Mouse (Mus musculus): ENCODE results near the gene Clic3. TPM values are rescaled to one million over a fixed set of nuclear protein-coding genes. Genes with fewer than 3 reads are reported as not detected.
"Not testable (repeated sequence)": the region's sequence is repeated elsewhere in the genome, so short reads cannot be mapped to it uniquely, and the experiment has no call there.

Gene Clic3
- 60.5 and 113 TPM in 2 replicates for polyA plus RNA-seq (2015; fragmentation: Nextera tagmentation; extraction: Ambion mirVana)

- H3K36me3 ChIP-seq (ENCODE audit: control insufficient read depth, insufficient read depth, low read length), result 0 out of 2 replicates have a peak, but pooled peaks cover 8% of the 10 kb centered on the region
- no peak within 1 kb of the TSS for H3K4me3 ChIP-seq (replicated peaks; ENCODE audit: low read length)
- WGBS, result 33% methylated on average over 14 of the region's 14 CpGs
- peak within 1 kb of the TSS; percentile 63 for H3K27ac ChIP-seq (ENCODE audit: low read length)
- peaks cover 27% of the 10 kb centered on the region for H3K4me1 ChIP-seq (ENCODE audit: control insufficient read depth, insufficient read depth, low read length)
- peak within 1 kb of the TSS; percentile 17 for H3K9ac ChIP-seq (ENCODE audit: low read length)
- H3K9me3 ChIP-seq (replicated peaks; ENCODE audit: control insufficient read depth, low read length), result no peaks in the 10 kb centered on the region
- H3K4me2 ChIP-seq (ENCODE audit: low read depth, low read length), result peak within 1 kb of the TSS; percentile 11
- H3K27me3 ChIP-seq (ENCODE audit: control insufficient read depth, insufficient read depth, low read length), result no peaks in the 10 kb centered on the region
- ATAC-seq (ENCODE audit: insufficient read depth, low FRiP score), result peak; percentile 50
These were observed at the start of gene Clic3 for GRCm38 (mm10) chr2:25456205-25456953. TSS of gene Clic3 (plus strand) at chr2:25456838.

- H3K4me2 ChIP-seq (ENCODE audit: low read depth, low read length), result no peak overlapping the region
- WGBS, result 82% methylated on average over 10 of the region's 10 CpGs
- H3K27ac ChIP-seq (ENCODE audit: low read length), result no peak overlapping the region
- H3K4me3 ChIP-seq (replicated peaks; ENCODE audit: low read length), result no peak overlapping the region
- H3K9ac ChIP-seq (ENCODE audit: low read length), result no peak overlapping the region
- no peak for ATAC-seq (ENCODE audit: insufficient read depth, low FRiP score)
- H3K9me3 ChIP-seq (replicated peaks; ENCODE audit: control insufficient read depth, low read length), result no peaks in the 10 kb centered on the region
- no peaks in the 10 kb centered on the region for H3K36me3 ChIP-seq (ENCODE audit: control insufficient read depth, insufficient read depth, low read length)
- H3K27me3 ChIP-seq (ENCODE audit: control insufficient read depth, insufficient read depth, low read length), result no peaks in the 10 kb centered on the region
- no peaks in the 10 kb centered on the region for H3K4me1 ChIP-seq (ENCODE audit: control insufficient read depth, insufficient read depth, low read length)
These were observed 47.7 kb upstream of the Clic3 start for GRCm38 (mm10) chr2:25408908-25409307.

- H3K9ac ChIP-seq (ENCODE audit: low read length); H3K9me3 ChIP-seq (replicated peaks; ENCODE audit: control insufficient read depth, low read length); H3K27ac ChIP-seq (ENCODE audit: low read length): not testable (repeated sequence)
These were observed 43.2 kb upstream of the Clic3 start for GRCm38 (mm10) chr2:25413436-25413835.

GRCm38 (mm10) chr2:25417426-25417825 lies 39.2 kb upstream of the Clic3 start:
- ATAC-seq (ENCODE audit: insufficient read depth, low FRiP score), result no peak

More at GRCm38 (mm10) chr2:25413436-25413835, 43.2 kb upstream of the Clic3 start:
- not testable (repeated sequence) for H3K4me2 ChIP-seq (ENCODE audit: low read depth, low read length); H3K36me3 ChIP-seq (ENCODE audit: control insufficient read depth, insufficient read depth, low read length); H3K27me3 ChIP-seq (ENCODE audit: control insufficient read depth, insufficient read depth, low read length); ATAC-seq (ENCODE audit: insufficient read depth, low FRiP score); H3K4me1 ChIP-seq (ENCODE audit: control insufficient read depth, insufficient read depth, low read length); H3K4me3 ChIP-seq (replicated peaks; ENCODE audit: low read length)

GRCm38 (mm10) chr2:25421896-25422295 lies 34.7 kb upstream of the Clic3 start:
- Histone ChIP-seq H3K9me3 (replicated peaks; ENCODE audit: control insufficient read depth, low read length) (no peaks in the 10 kb centered on the region), H3K4me3 (replicated peaks; ENCODE audit: low read length) (no peak overlapping the region), H3K9ac (ENCODE audit: low read length) (no peak overlapping the region), H3K4me2 (ENCODE audit: low read depth, low read length) (no peak overlapping the region), H3K27ac (ENCODE audit: low read length) (no peak overlapping the region), H3K36me3 (ENCODE audit: control insufficient read depth, insufficient read depth, low read length) (no peaks in the 10 kb centered on the region), H3K4me1 (ENCODE audit: control insufficient read depth, insufficient read depth, low read length) (no peaks in the 10 kb centered on the region), H3K27me3 (ENCODE audit: control insufficient read depth, insufficient read depth, low read length) (peaks cover 19% of the 10 kb centered on the region)
- WGBS, result 20% methylated on average over 3 of the region's 3 CpGs
- ATAC-seq (ENCODE audit: insufficient read depth, low FRiP score), result no peak

More at GRCm38 (mm10) chr2:25417426-25417825, 39.2 kb upstream of the Clic3 start:
- WGBS, result 18% methylated on average over 3 of the region's 3 CpGs
- no peak overlapping the region for H3K4me3 ChIP-seq (replicated peaks; ENCODE audit: low read length)
- H3K4me1 ChIP-seq (ENCODE audit: control insufficient read depth, insufficient read depth, low read length), result no peaks in the 10 kb centered on the region
- H3K27me3 ChIP-seq (ENCODE audit: control insufficient read depth, insufficient read depth, low read length), result no peaks in the 10 kb centered on the region
- no peak overlapping the region for H3K27ac ChIP-seq (ENCODE audit: low read length)
- no peaks in the 10 kb centered on the region for H3K9me3 ChIP-seq (replicated peaks; ENCODE audit: control insufficient read depth, low read length)
- no peak overlapping the region for H3K9ac ChIP-seq (ENCODE audit: low read length)
- no peaks in the 10 kb centered on the region for H3K36me3 ChIP-seq (ENCODE audit: control insufficient read depth, insufficient read depth, low read length)
- H3K4me2 ChIP-seq (ENCODE audit: low read depth, low read length), result no peak overlapping the region

GRCm38 (mm10) chr2:25422587-25423410 lies 33.8 kb upstream of the Clic3 start, which contains the start of gene Fut7:
TSS of gene Fut7 (plus strand) at chr2:25423267.
- no peak within 1 kb of the TSS for H3K4me2 ChIP-seq (ENCODE audit: low read depth, low read length)
- H3K27ac ChIP-seq (ENCODE audit: low read length), result no peak within 1 kb of the TSS
- no peak within 1 kb of the TSS; the same call in 1 of the 2 replicates for H3K9ac ChIP-seq (ENCODE audit: low read length)
- no peaks in the 10 kb centered on the region for H3K4me1 ChIP-seq (ENCODE audit: control insufficient read depth, insufficient read depth, low read length)
- no peaks in the 10 kb centered on the region for H3K36me3 ChIP-seq (ENCODE audit: control insufficient read depth, insufficient read depth, low read length)
- H3K4me3 ChIP-seq (replicated peaks; ENCODE audit: low read length), result no peak within 1 kb of the TSS
- no peak for ATAC-seq (ENCODE audit: insufficient read depth, low FRiP score)
- 50% methylated on average over 17 of the region's 17 CpGs for WGBS
- H3K27me3 ChIP-seq (ENCODE audit: control insufficient read depth, insufficient read depth, low read length), result peaks cover 19% of the 10 kb centered on the region
- no peaks in the 10 kb centered on the region for H3K9me3 ChIP-seq (replicated peaks; ENCODE audit: control insufficient read depth, low read length)

- no peak for ATAC-seq (ENCODE audit: insufficient read depth, low FRiP score)
- no peaks in the 10 kb centered on the region for H3K4me1 ChIP-seq (ENCODE audit: control insufficient read depth, insufficient read depth, low read length)
- H3K27ac ChIP-seq (ENCODE audit: low read length), result no peak overlapping the region
- H3K9ac ChIP-seq (ENCODE audit: low read length), result no peak overlapping the region
- no peaks in the 10 kb centered on the region for H3K9me3 ChIP-seq (replicated peaks; ENCODE audit: control insufficient read depth, low read length)
- 57% methylated on average over 1 of the region's 1 CpGs for WGBS
- peaks cover 19% of the 10 kb centered on the region for H3K27me3 ChIP-seq (ENCODE audit: control insufficient read depth, insufficient read depth, low read length)
- H3K4me2 ChIP-seq (ENCODE audit: low read depth, low read length), result no peak overlapping the region
- H3K4me3 ChIP-seq (replicated peaks; ENCODE audit: low read length), result no peak overlapping the region
- H3K36me3 ChIP-seq (ENCODE audit: control insufficient read depth, insufficient read depth, low read length), result no peaks in the 10 kb centered on the region
These were observed 33.0 kb upstream of the Clic3 start for GRCm38 (mm10) chr2:25423626-25424025.

GRCm38 (mm10) chr2:25425481-25425880 lies 31.2 kb upstream of the Clic3 start:
- H3K9ac ChIP-seq (ENCODE audit: low read length), result no peak overlapping the region; the same call in 1 of the 2 replicates
- peaks cover 21% of the 10 kb centered on the region for H3K27me3 ChIP-seq (ENCODE audit: control insufficient read depth, insufficient read depth, low read length)

GRCm38 (mm10) chr2:25426721-25427191 lies 29.9 kb upstream of the Clic3 start:
- no peak overlapping the region for H3K4me2 ChIP-seq (ENCODE audit: low read depth, low read length)
- no peak overlapping the region for H3K27ac ChIP-seq (ENCODE audit: low read length)
- H3K36me3 ChIP-seq (ENCODE audit: control insufficient read depth, insufficient read depth, low read length), result no peaks in the 10 kb centered on the region
- ATAC-seq (ENCODE audit: insufficient read depth, low FRiP score), result no peak
- peaks cover 21% of the 10 kb centered on the region for H3K27me3 ChIP-seq (ENCODE audit: control insufficient read depth, insufficient read depth, low read length)
- no peak overlapping the region for H3K4me3 ChIP-seq (replicated peaks; ENCODE audit: low read length)
- WGBS, result 31% methylated on average over 5 of the region's 5 CpGs
- no peak overlapping the region for H3K9ac ChIP-seq (ENCODE audit: low read length)
- H3K9me3 ChIP-seq (replicated peaks; ENCODE audit: control insufficient read depth, low read length), result no peaks in the 10 kb centered on the region
- H3K4me1 ChIP-seq (ENCODE audit: control insufficient read depth, insufficient read depth, low read length), result no peaks in the 10 kb centered on the region

More at GRCm38 (mm10) chr2:25425481-25425880, 31.2 kb upstream of the Clic3 start:
- H3K36me3 ChIP-seq (ENCODE audit: control insufficient read depth, insufficient read depth, low read length), result no peaks in the 10 kb centered on the region
- H3K9me3 ChIP-seq (replicated peaks; ENCODE audit: control insufficient read depth, low read length), result no peaks in the 10 kb centered on the region
- H3K4me2 ChIP-seq (ENCODE audit: low read depth, low read length), result no peak overlapping the region
- no peak for ATAC-seq (ENCODE audit: insufficient read depth, low FRiP score)
- H3K4me1 ChIP-seq (ENCODE audit: control insufficient read depth, insufficient read depth, low read length), result no peaks in the 10 kb centered on the region
- H3K4me3 ChIP-seq (replicated peaks; ENCODE audit: low read length), result no peak overlapping the region
- WGBS, result 40% methylated on average over 27 of the region's 27 CpGs
- H3K27ac ChIP-seq (ENCODE audit: low read length), result no peak overlapping the region

Data from stomach, embryonic 16.5 days (tissue).